Mouse (Mus musculus): ENCODE measurements around the gene Rspo1.

The Rspo1 gene

GRCm38 (mm10) chr4:124997479-124998147, 11.4 kb downstream of the Rspo1 start:
- H3K4me3 ChIP-seq (replicated peaks; ENCODE audit: low read length): no peak overlapping the region
- TF ChIP-seq NANOG (IDR thresholded peaks at IDR 0.05; ENCODE audit: borderline replicate concordance, low read length) (no peak), CTCF (conservative IDR thresholded peaks at IDR 0.05; ENCODE audit: low read length) (no peak), POU5F1 (IDR thresholded peaks at IDR 0.05; ENCODE audit: borderline replicate concordance, low read length) (no peak)

GRCm38 (mm10) chr4:124999548-124999947, 13.3 kb downstream of the Rspo1 start:
- TF ChIP-seq NANOG (IDR thresholded peaks at IDR 0.05; ENCODE audit: borderline replicate concordance, low read length): no peak
- no peak for TF ChIP-seq CTCF (conservative IDR thresholded peaks at IDR 0.05; ENCODE audit: low read length)
- no peak for TF ChIP-seq POU5F1 (IDR thresholded peaks at IDR 0.05; ENCODE audit: borderline replicate concordance, low read length)
- Histone ChIP-seq H3K36me3 (ENCODE audit: insufficient read depth, low read length) (no peaks in the 10 kb centered on the region), H3K9me3 (ENCODE audit: low read length) (no peaks in the 10 kb centered on the region), H3K27me3 (ENCODE audit: insufficient read depth, low read length) (peaks cover 18% of the 10 kb centered on the region; the same call in 1 of the 2 replicates), H3K4me3 (replicated peaks; ENCODE audit: low read length) (no peak overlapping the region), H3K4me1 (replicated peaks; ENCODE audit: low read depth, low read length) (peaks cover 9% of the 10 kb centered on the region; the same call in 1 of the 2 replicates)

More at GRCm38 (mm10) chr4:124997479-124998147, 11.4 kb downstream of the Rspo1 start:
- Histone ChIP-seq H3K9me3 (ENCODE audit: low read length) (no peaks in the 10 kb centered on the region), H3K36me3 (ENCODE audit: insufficient read depth, low read length) (no peaks in the 10 kb centered on the region), H3K4me1 (replicated peaks; ENCODE audit: low read depth, low read length) (peaks cover 9% of the 10 kb centered on the region; the same call in 1 of the 2 replicates), H3K27me3 (ENCODE audit: insufficient read depth, low read length) (peaks cover 11% of the 10 kb centered on the region; the same call in 1 of the 2 replicates)

GRCm38 (mm10) chr4:125002978-125003377, 16.7 kb downstream of the Rspo1 start:
- no peak for TF ChIP-seq POU5F1 (IDR thresholded peaks at IDR 0.05; ENCODE audit: borderline replicate concordance, low read length)
- Histone ChIP-seq H3K4me1 (replicated peaks; ENCODE audit: low read depth, low read length) (peaks cover 25% of the 10 kb centered on the region), H3K27me3 (ENCODE audit: insufficient read depth, low read length) (peaks cover 48% of the 10 kb centered on the region), H3K4me3 (replicated peaks; ENCODE audit: low read length) (no peak overlapping the region), H3K36me3 (ENCODE audit: insufficient read depth, low read length) (no peaks in the 10 kb centered on the region), H3K9me3 (ENCODE audit: low read length) (no peaks in the 10 kb centered on the region)

- H3K9me3 ChIP-seq (ENCODE audit: low read length): no peaks in the 10 kb centered on the region
- peaks cover 60% of the 10 kb centered on the region for H3K27me3 ChIP-seq (ENCODE audit: insufficient read depth, low read length)
- no peak for TF ChIP-seq NANOG (IDR thresholded peaks at IDR 0.05; ENCODE audit: borderline replicate concordance, low read length)
- TF ChIP-seq POU5F1 (IDR thresholded peaks at IDR 0.05; ENCODE audit: borderline replicate concordance, low read length): no peak
- TF ChIP-seq CTCF (conservative IDR thresholded peaks at IDR 0.05; ENCODE audit: low read length): no peak
- no peaks in the 10 kb centered on the region for H3K36me3 ChIP-seq (ENCODE audit: insufficient read depth, low read length)
- H3K4me1 ChIP-seq (replicated peaks; ENCODE audit: low read depth, low read length): peaks cover 26% of the 10 kb centered on the region
- H3K4me3 ChIP-seq (replicated peaks; ENCODE audit: low read length): no peak overlapping the region
Observed at GRCm38 (mm10) chr4:125004886-125005285, 18.7 kb downstream of the Rspo1 start.

- Histone ChIP-seq H3K9me3 (ENCODE audit: low read length) (no peaks in the 10 kb centered on the region), H3K27me3 (ENCODE audit: insufficient read depth, low read length) (peaks cover 59% of the 10 kb centered on the region), H3K36me3 (ENCODE audit: insufficient read depth, low read length) (no peaks in the 10 kb centered on the region), H3K4me3 (replicated peaks; ENCODE audit: low read length) (peak overlapping the region; percentile 54; the same call in 1 of the 2 replicates), H3K4me1 (replicated peaks; ENCODE audit: low read depth, low read length) (peaks cover 30% of the 10 kb centered on the region)
- no peak for TF ChIP-seq POU5F1 (IDR thresholded peaks at IDR 0.05; ENCODE audit: borderline replicate concordance, low read length)
- no peak for TF ChIP-seq CTCF (conservative IDR thresholded peaks at IDR 0.05; ENCODE audit: low read length)
- TF ChIP-seq NANOG (IDR thresholded peaks at IDR 0.05; ENCODE audit: borderline replicate concordance, low read length): no peak
Observed at GRCm38 (mm10) chr4:125007460-125007859, 21.2 kb downstream of the Rspo1 start.

GRCm38 (mm10) chr4:125008220-125008619, 22.0 kb downstream of the Rspo1 start:
- H3K36me3 ChIP-seq (ENCODE audit: insufficient read depth, low read length): no peaks in the 10 kb centered on the region
- peaks cover 30% of the 10 kb centered on the region for H3K4me1 ChIP-seq (replicated peaks; ENCODE audit: low read depth, low read length)
- H3K4me3 ChIP-seq (replicated peaks; ENCODE audit: low read length): no peak overlapping the region
- no peak for TF ChIP-seq NANOG (IDR thresholded peaks at IDR 0.05; ENCODE audit: borderline replicate concordance, low read length)
- no peak for TF ChIP-seq CTCF (conservative IDR thresholded peaks at IDR 0.05; ENCODE audit: low read length)
- TF ChIP-seq POU5F1 (IDR thresholded peaks at IDR 0.05; ENCODE audit: borderline replicate concordance, low read length): no peak
- H3K27me3 ChIP-seq (ENCODE audit: insufficient read depth, low read length): peaks cover 65% of the 10 kb centered on the region
- H3K9me3 ChIP-seq (ENCODE audit: low read length): no peaks in the 10 kb centered on the region

- Histone ChIP-seq H3K9me3 (ENCODE audit: low read length) (no peaks in the 10 kb centered on the region), H3K36me3 (ENCODE audit: insufficient read depth, low read length) (no peaks in the 10 kb centered on the region), H3K27me3 (ENCODE audit: insufficient read depth, low read length) (peaks cover 61% of the 10 kb centered on the region), H3K4me1 (replicated peaks; ENCODE audit: low read depth, low read length) (peaks cover 30% of the 10 kb centered on the region), H3K4me3 (replicated peaks; ENCODE audit: low read length) (no peak overlapping the region)
- TF ChIP-seq NANOG (IDR thresholded peaks at IDR 0.05; ENCODE audit: borderline replicate concordance, low read length) (no peak), POU5F1 (IDR thresholded peaks at IDR 0.05; ENCODE audit: borderline replicate concordance, low read length) (no peak), CTCF (conservative IDR thresholded peaks at IDR 0.05; ENCODE audit: low read length) (no peak)
Observed at GRCm38 (mm10) chr4:125008712-125009111, 22.5 kb downstream of the Rspo1 start.

GRCm38 (mm10) chr4:125015806-125016635, 29.8 kb downstream of the Rspo1 start, which contains the start of gene Gnl2:
Gene Gnl2 (plus strand): TSS chr4:125016585.
- Histone ChIP-seq H3K4me1 (replicated peaks; ENCODE audit: low read depth, low read length) (peaks cover 4% of the 10 kb centered on the region; the same call in 1 of the 2 replicates), H3K9me3 (ENCODE audit: low read length) (no peaks in the 10 kb centered on the region), H3K27me3 (ENCODE audit: insufficient read depth, low read length) (peaks cover 31% of the 10 kb centered on the region), H3K36me3 (ENCODE audit: insufficient read depth, low read length) (no peaks in the 10 kb centered on the region), H3K4me3 (replicated peaks; ENCODE audit: low read length) (no peak within 1 kb of the TSS)
- TF ChIP-seq CTCF (conservative IDR thresholded peaks at IDR 0.05; ENCODE audit: low read length) (no peak), POU5F1 (IDR thresholded peaks at IDR 0.05; ENCODE audit: borderline replicate concordance, low read length) (no peak), NANOG (IDR thresholded peaks at IDR 0.05; ENCODE audit: borderline replicate concordance, low read length) (no peak)
